Mouse (Mus musculus) hindbrain, embryonic 16.5 days (tissue): ENCODE measurements around the gene Tmem56. TPM values are rescaled to one million over a fixed set of nuclear protein-coding genes. Genes with fewer than 3 reads are reported as not detected.

ENCODE experiments used
- ATAC-seq: fragments of 200-750 bp; cut with Nextera tagmentation; 2 replicates; pipeline ENCODE4 v1.8.0; 2017; ENCODE audit warnings: moderate TSS enrichment, moderate library complexity
- H3K27ac ChIP-seq: fragments of 300-500 bp; sonication (generic); 2 replicates; pipeline ENCODE4 v1.5.1; 2014; ENCODE audit warnings: low read depth, mild to moderate bottlenecking, control low read depth, low read length, moderate library complexity
- H3K27me3 ChIP-seq: fragments of 300-500 bp; sonication (generic); replicated peaks from 2 replicates; pipeline ENCODE4 v1.6.1; 2014; ENCODE audit warnings: low read length; ENCODE audit not compliant: control insufficient read depth, insufficient read depth
- H3K36me3 ChIP-seq: fragments of 300-500 bp; sonication (generic); 2 replicates; pipeline ENCODE4 v1.6.1; 2014; ENCODE audit warnings: mild to moderate bottlenecking, low read length, moderate library complexity, mixed read lengths; ENCODE audit not compliant: control insufficient read depth, insufficient read depth
- H3K4me1 ChIP-seq: fragments of 300-500 bp; sonication (generic); 2 replicates; pipeline ENCODE4 v1.6.1; 2014; ENCODE audit warnings: low read depth, low read length; ENCODE audit not compliant: control insufficient read depth, insufficient read depth
- H3K4me2 ChIP-seq: fragments of 300-500 bp; sonication (generic); 2 replicates; pipeline ENCODE4 v1.6.1; 2014; ENCODE audit warnings: mild to moderate bottlenecking, low read length, control low read depth, moderate library complexity
- H3K4me3 ChIP-seq: fragments of 300-500 bp; sonication (generic); 2 replicates; pipeline ENCODE4 v1.5.1; 2014; ENCODE audit warnings: mild to moderate bottlenecking, low read length, control low read depth, moderate library complexity
- H3K9ac ChIP-seq: fragments of 300-500 bp; sonication (generic); 2 replicates; pipeline ENCODE4 v1.6.1; 2014; ENCODE audit warnings: low read depth, mild to moderate bottlenecking, control low read depth, low read length, moderate library complexity
- H3K9me3 ChIP-seq: fragments of 300-500 bp; sonication (generic); 2 replicates; pipeline ENCODE4 v1.6.1; 2014; ENCODE audit warnings: mild to moderate bottlenecking, low read length, moderate library complexity; ENCODE audit not compliant: control insufficient read depth
- WGBS: fragments of 180-500 bp; shearing (Covaris S2); extraction: QIAGEN DNeasy Blood & Tissue Kit; methylation state at CpG from one replicate; pipeline ENCODE4 v1.1.7; 2014; 5-methylcytosine and 5-hydroxymethylcytosine counted together
- polyA plus RNA-seq: library from polyadenylated mRNA; unstranded; fragments of >200 nt; fragmentation: Nextera tagmentation; extraction: Ambion mirVana; gene quantifications from 2 replicates; pipeline ENCODE4 v1.2.1, GENCODE M21; 2015

Gene Tmem56
- polyA plus RNA-seq, 1 experiment from 2014 or later, result 2.9 TPM

DNA sequence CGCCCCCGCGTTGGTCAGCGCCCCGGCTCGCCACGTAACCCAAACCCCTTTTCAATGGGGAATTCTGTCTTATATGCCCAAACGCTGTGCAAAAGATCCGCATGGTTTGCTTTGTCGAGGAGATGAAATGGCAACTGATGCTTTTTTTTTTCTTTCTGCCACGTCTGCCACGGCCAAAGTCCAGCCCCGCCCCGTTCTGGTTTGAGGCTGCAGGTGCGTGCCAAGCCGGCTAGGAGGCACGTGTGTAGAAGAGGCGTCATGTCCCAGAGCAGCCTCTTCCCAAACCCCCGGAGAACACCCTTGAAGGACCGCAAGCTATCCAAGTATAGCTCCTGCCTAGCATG lies 19.7 kb downstream of the Tmem56 start:
- ATAC-seq, result peak; percentile 22; the same call in 1 of the 2 replicates
- Histone ChIP-seq H3K9me3 (no peaks in the 10 kb centered on the region), H3K4me2 (peak overlapping the region; percentile 74), H3K4me3 (peak overlapping the region; percentile 81), H3K36me3 (no peaks in the 10 kb centered on the region), H3K27ac (peak overlapping the region; percentile 78), H3K4me1 (peaks cover 7% of the 10 kb centered on the region), H3K27me3 (peaks cover 9% of the 10 kb centered on the region), H3K9ac (peak overlapping the region; percentile 87)
- whole genome bisulfite sequencing, result 1% methylated on average over 20 of the region's 20 CpGs

GRCm38 (mm10) chr3:121262521-121263204 lies 20.2 kb downstream of the Tmem56 start:
- Histone ChIP-seq H3K27ac (peak overlapping the region; percentile 78), H3K9ac (peak overlapping the region; percentile 87), H3K27me3 (peaks cover 9% of the 10 kb centered on the region), H3K36me3 (no peaks in the 10 kb centered on the region), H3K9me3 (no peaks in the 10 kb centered on the region), H3K4me2 (peak overlapping the region; percentile 74), H3K4me3 (peak overlapping the region; percentile 81), H3K4me1 (peaks cover 7% of the 10 kb centered on the region)
- ATAC-seq, result peak; percentile 93
- WGBS, result under 1% methylated on average over 84 of the region's 97 CpGs

GRCm38 (mm10) chr3:121261939-121262520 lies 20.9 kb downstream of the Tmem56 start:
- WGBS, result 10% methylated on average over 21 of the region's 21 CpGs
- H3K9ac ChIP-seq, result peak overlapping the region; percentile 87
- H3K27ac ChIP-seq, result peak overlapping the region; percentile 78; the same call in 1 of the 2 replicates
- H3K36me3 ChIP-seq, result no peaks in the 10 kb centered on the region
- peak overlapping the region; percentile 81 for H3K4me3 ChIP-seq
- no peak; the same call in 1 of the 2 replicates for ATAC-seq
- H3K4me2 ChIP-seq, result peak overlapping the region; percentile 74
- no peaks in the 10 kb centered on the region for H3K9me3 ChIP-seq
- H3K27me3 ChIP-seq, result peaks cover 9% of the 10 kb centered on the region
- H3K4me1 ChIP-seq, result peaks cover 7% of the 10 kb centered on the region

DNA sequence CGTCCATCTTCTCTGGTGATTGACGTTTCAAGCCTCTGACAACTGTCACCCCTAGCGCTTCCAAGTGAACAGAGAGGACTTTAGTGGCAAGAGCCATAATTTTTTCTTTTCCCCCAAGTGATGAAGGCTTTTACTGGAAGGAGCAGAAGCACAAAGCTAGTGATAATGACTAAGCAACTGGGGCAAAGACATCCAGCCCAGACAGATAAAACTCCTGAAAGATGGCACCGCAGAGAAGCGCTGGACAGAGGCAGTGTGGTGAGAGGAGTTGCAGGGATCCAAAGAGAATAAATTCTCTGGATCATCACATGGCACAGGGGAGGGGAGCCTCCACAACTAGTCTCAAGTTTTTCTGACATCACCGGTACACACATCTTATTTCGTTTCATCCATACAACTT lies 21.6 kb downstream of the Tmem56 start:
- Histone ChIP-seq H3K4me3 (no peak overlapping the region), H3K9me3 (no peaks in the 10 kb centered on the region), H3K4me2 (no peak overlapping the region; the same call in 1 of the 2 replicates), H3K36me3 (no peaks in the 10 kb centered on the region), H3K9ac (no peak overlapping the region), H3K4me1 (peaks cover 7% of the 10 kb centered on the region), H3K27ac (no peak overlapping the region), H3K27me3 (peaks cover 9% of the 10 kb centered on the region)
- ATAC-seq, result no peak
- WGBS, result 74% methylated on average over 7 of the region's 7 CpGs

DNA sequence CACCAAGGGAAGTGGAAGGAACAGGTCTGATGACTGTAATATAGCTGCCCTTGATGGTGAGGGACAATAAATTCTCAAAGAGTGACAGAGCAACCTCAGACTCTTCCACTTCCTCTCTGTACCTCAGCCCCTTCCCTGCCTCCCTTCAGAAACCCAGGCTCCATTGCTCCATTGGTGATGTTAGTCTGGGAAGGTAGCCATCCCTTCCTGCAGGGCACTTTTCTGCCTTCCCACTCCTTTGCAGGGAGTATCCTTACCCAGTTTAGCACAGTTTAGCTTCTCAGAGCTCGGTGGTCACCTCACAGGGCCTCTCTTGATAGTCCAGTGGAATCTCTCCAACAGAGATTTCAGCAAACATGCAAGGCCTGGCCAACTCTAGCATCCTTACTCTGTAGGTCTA lies 22.1 kb downstream of the Tmem56 start:
- WGBS, result 70% methylated on average over 1 of the region's 1 CpGs
- Histone ChIP-seq H3K27ac (no peak overlapping the region), H3K4me1 (peaks cover 7% of the 10 kb centered on the region), H3K9me3 (no peaks in the 10 kb centered on the region), H3K27me3 (peaks cover 9% of the 10 kb centered on the region), H3K36me3 (no peaks in the 10 kb centered on the region), H3K4me2 (no peak overlapping the region; the same call in 1 of the 2 replicates), H3K9ac (no peak overlapping the region), H3K4me3 (no peak overlapping the region)
- ATAC-seq, result no peak

GRCm38 (mm10) chr3:121260041-121260440 lies 22.9 kb downstream of the Tmem56 start:
- H3K4me1 ChIP-seq, result peaks cover 7% of the 10 kb centered on the region
- no peaks in the 10 kb centered on the region for H3K9me3 ChIP-seq
- H3K4me2 ChIP-seq, result no peak overlapping the region
- WGBS, result 72% methylated on average over 7 of the region's 7 CpGs
- no peak overlapping the region for H3K9ac ChIP-seq
- H3K27ac ChIP-seq, result no peak overlapping the region
- no peak for ATAC-seq
- no peaks in the 10 kb centered on the region for H3K36me3 ChIP-seq
- H3K27me3 ChIP-seq, result peaks cover 9% of the 10 kb centered on the region
- H3K4me3 ChIP-seq, result no peak overlapping the region

GRCm38 (mm10) chr3:121258521-121259478 lies 24.1 kb downstream of the Tmem56 start:
- H3K27ac ChIP-seq, result no peak overlapping the region
- no peak for ATAC-seq
- WGBS, result 78% methylated on average over 20 of the region's 20 CpGs

DNA sequence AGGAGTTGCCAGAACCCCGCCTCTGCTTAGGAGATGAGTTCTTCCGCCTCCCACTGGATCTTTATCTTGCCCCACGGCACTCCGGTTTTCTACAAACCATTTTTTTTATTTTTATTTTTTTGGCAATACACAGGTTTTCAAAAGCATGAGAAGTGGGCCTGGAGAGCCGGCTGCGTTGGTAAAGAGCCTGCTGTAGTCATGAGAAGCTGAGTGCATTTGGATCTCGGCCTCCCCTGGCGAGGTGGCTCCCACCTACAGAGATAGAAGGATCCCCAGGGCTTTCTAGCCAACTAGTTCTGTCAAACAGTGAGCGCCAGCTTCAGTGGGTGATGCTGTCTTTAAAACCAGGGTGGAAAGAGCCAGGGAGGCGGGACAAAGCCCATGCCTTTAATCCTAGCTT lies 25.5 kb downstream of the Tmem56 start:
- Histone ChIP-seq H3K36me3 (no peaks in the 10 kb centered on the region), H3K4me3 (no peak overlapping the region), H3K27ac (no peak overlapping the region), H3K4me2 (no peak overlapping the region), H3K27me3 (peaks cover 5% of the 10 kb centered on the region), H3K9ac (no peak overlapping the region), H3K9me3 (no peaks in the 10 kb centered on the region), H3K4me1 (peaks cover 5% of the 10 kb centered on the region)
- ATAC-seq, result no peak
- 80% methylated on average over 10 of the region's 10 CpGs for WGBS

More at GRCm38 (mm10) chr3:121258521-121259478, 24.1 kb downstream of the Tmem56 start:
- Histone ChIP-seq H3K9me3 (no peaks in the 10 kb centered on the region), H3K4me1 (peaks cover 7% of the 10 kb centered on the region), H3K9ac (no peak overlapping the region), H3K4me2 (no peak overlapping the region; the same call in 1 of the 2 replicates), H3K36me3 (no peaks in the 10 kb centered on the region), H3K27me3 (peaks cover 5% of the 10 kb centered on the region), H3K4me3 (no peak overlapping the region)

GRCm38 (mm10) chr3:121256131-121256530 lies 26.8 kb downstream of the Tmem56 start:
- Histone ChIP-seq H3K4me2 (no peak overlapping the region), H3K27me3 (peaks cover 5% of the 10 kb centered on the region), H3K9me3 (no peaks in the 10 kb centered on the region), H3K9ac (no peak overlapping the region), H3K27ac (no peak overlapping the region), H3K36me3 (no peaks in the 10 kb centered on the region), H3K4me3 (no peak overlapping the region), H3K4me1 (peaks cover 3% of the 10 kb centered on the region)
- 92% methylated on average over 8 of the region's 8 CpGs for WGBS
- ATAC-seq, result no peak
